Mouse (Mus musculus) heart, postnatal 0 days (tissue): ENCODE measurements around the gene Tpk1. TPM values are rescaled to one million over a fixed set of nuclear protein-coding genes. Genes with fewer than 3 reads are reported as not detected.
"Not testable (repeated sequence)": the region's sequence is repeated elsewhere in the genome, so short reads cannot be mapped to it uniquely, and the experiment has no call there.

Experiments
- ATAC-seq: fragments of 200-750 bp; cut with Nextera tagmentation; 2 replicates; pipeline ENCODE4 v1.8.0; 2017; ENCODE audit warnings: low read depth, moderate number of reproducible peaks, moderate library complexity; ENCODE audit not compliant: insufficient read depth
- DNase-seq: peaks from one replicate; pipeline ENCODE4 v3.0.0-alpha.2; 2016; ENCODE audit warnings: low spot score
- H3K27ac ChIP-seq: fragments of 300-500 bp; sonication (generic); 2 replicates; pipeline ENCODE4 v1.5.1; 2014; ENCODE audit warnings: low read depth, mild to moderate bottlenecking
- H3K27me3 ChIP-seq: fragments of 300-500 bp; sonication (generic); 2 replicates; pipeline ENCODE4 v1.6.1; 2014; ENCODE audit warnings: low read length, mixed read lengths; ENCODE audit not compliant: control insufficient read depth, insufficient read depth
- H3K36me3 ChIP-seq: fragments of 300-500 bp; sonication (generic); replicated peaks from 2 replicates; pipeline ENCODE4 v1.6.1; 2014; ENCODE audit warnings: low read length, mixed read lengths; ENCODE audit not compliant: control insufficient read depth, insufficient read depth
- H3K4me1 ChIP-seq: fragments of 300-500 bp; sonication (generic); 2 replicates; pipeline ENCODE4 v1.6.1; 2014; ENCODE audit warnings: antibody characterized with exemption; ENCODE audit not compliant: control insufficient read depth, insufficient read depth
- H3K4me2 ChIP-seq: fragments of 300-500 bp; sonication (generic); 2 replicates; pipeline ENCODE4 v1.6.1; 2014; ENCODE audit warnings: low read depth, mild to moderate bottlenecking, low read length, moderate library complexity
- H3K4me3 ChIP-seq: fragments of 300-500 bp; sonication (generic); 2 replicates; pipeline ENCODE4 v1.5.1; 2014; ENCODE audit warnings: low read depth, low read length
- H3K9ac ChIP-seq: fragments of 300-500 bp; sonication (generic); replicated peaks from 2 replicates; pipeline ENCODE4 v1.6.1; 2014; ENCODE audit warnings: low read depth, low read length, mixed read lengths
- H3K9me3 ChIP-seq: fragments of 300-500 bp; sonication (generic); replicated peaks from 2 replicates; pipeline ENCODE4 v1.6.1; 2016; ENCODE audit warnings: low read length; ENCODE audit not compliant: control insufficient read depth
- CTCF ChIP-seq: IDR thresholded peaks from 2 replicates; pipeline ENCODE4 v1.5.1; 2016; ENCODE audit warnings: antibody characterized with exemption, control low read depth, low read depth
- EP300 ChIP-seq: IDR thresholded peaks from 2 replicates; pipeline ENCODE4 v1.6.1; 2016; ENCODE audit warnings: antibody characterized with exemption, low read depth
- WGBS: fragments of 180-500 bp; shearing (Covaris S2); extraction: QIAGEN DNeasy Blood & Tissue Kit; methylation state at CpG from one replicate; pipeline ENCODE4 v1.1.7; 2014; 5-methylcytosine and 5-hydroxymethylcytosine counted together
- polyA plus RNA-seq: library from polyadenylated mRNA; unstranded; fragments of >200 nt; fragmentation: Nextera tagmentation; extraction: Ambion mirVana; gene quantifications from 2 replicates; pipeline ENCODE4 v1.2.1, GENCODE M21; 2015
- total RNA-seq: library from RNA; depleted of rRNA; stranded (reverse); fragments of >200 nt; gene quantifications from 2 replicates; pipeline ENCODE4 v1.2.3, GENCODE M21; 2014; ENCODE audit warnings: low replicate concordance

Gene Tpk1
- total and polyA plus RNA-seq, 2 experiments from 2014 or later = 2.8 to 6.3 TPM

- DNase-seq (no peak), ATAC-seq (no peak)
- no peak for TF ChIP-seq EP300
- no peak for TF ChIP-seq CTCF
- H3K4me3 ChIP-seq = no peak overlapping the region
- no peaks in the 10 kb centered on the region for H3K27me3 ChIP-seq
- H3K9me3 ChIP-seq = no peaks in the 10 kb centered on the region
- no peak overlapping the region for H3K9ac ChIP-seq
- no peak overlapping the region for H3K27ac ChIP-seq
- H3K4me2 ChIP-seq = no peak overlapping the region
- H3K36me3 ChIP-seq = no peaks in the 10 kb centered on the region
- no peaks in the 10 kb centered on the region for H3K4me1 ChIP-seq
Measured at GRCm38 (mm10) chr6:43518378-43518777, 147.7 kb downstream of the Tpk1 start.

GRCm38 (mm10) chr6:43517316-43517655, 148.8 kb downstream of the Tpk1 start:
- no peak overlapping the region for H3K4me2 ChIP-seq
- H3K27me3 ChIP-seq = no peaks in the 10 kb centered on the region
- WGBS = 76% methylated on average over 2 of the region's 2 CpGs
- no peak for DNase-seq
- H3K4me1 ChIP-seq = no peaks in the 10 kb centered on the region
- no peak for ATAC-seq
- no peak overlapping the region for H3K27ac ChIP-seq
- no peaks in the 10 kb centered on the region for H3K36me3 ChIP-seq
- no peak overlapping the region for H3K4me3 ChIP-seq
- H3K9me3 ChIP-seq = no peaks in the 10 kb centered on the region
- TF ChIP-seq EP300 (no peak), CTCF (no peak)
- no peak overlapping the region for H3K9ac ChIP-seq

GRCm38 (mm10) chr6:43516593-43517315, 149.3 kb downstream of the Tpk1 start:
- 91% methylated on average over 2 of the region's 2 CpGs for WGBS
- ATAC-seq (no peak), DNase-seq (no peak)
- TF ChIP-seq EP300 (no peak), CTCF (no peak)
- Histone ChIP-seq H3K27me3 (no peaks in the 10 kb centered on the region), H3K4me1 (no peaks in the 10 kb centered on the region), H3K9me3 (no peaks in the 10 kb centered on the region), H3K36me3 (no peaks in the 10 kb centered on the region), H3K4me3 (no peak overlapping the region), H3K27ac (no peak overlapping the region), H3K4me2 (no peak overlapping the region), H3K9ac (no peak overlapping the region)

- H3K27me3 ChIP-seq, ATAC-seq, H3K9ac ChIP-seq, H3K9me3 ChIP-seq, H3K4me3 ChIP-seq, H3K27ac ChIP-seq, DNase-seq, H3K36me3 ChIP-seq, H3K4me1 ChIP-seq, H3K4me2 ChIP-seq: not testable (repeated sequence)
- WGBS = 49% methylated on average over 2 of the region's 2 CpGs
Measured at GRCm38 (mm10) chr6:43506686-43507385, 159.2 kb downstream of the Tpk1 start.

- 78% methylated on average over 5 of the region's 5 CpGs for WGBS
- no peak for TF ChIP-seq EP300
- TF ChIP-seq CTCF = no peak
- Histone ChIP-seq H3K27me3 (no peaks in the 10 kb centered on the region), H3K4me1 (no peaks in the 10 kb centered on the region), H3K4me3 (no peak overlapping the region), H3K4me2 (no peak overlapping the region), H3K27ac (no peak overlapping the region), H3K36me3 (no peaks in the 10 kb centered on the region), H3K9ac (no peak overlapping the region), H3K9me3 (no peaks in the 10 kb centered on the region)
- no peak for DNase-seq
- ATAC-seq = no peak
Measured at GRCm38 (mm10) chr6:43504609-43505230, 161.4 kb downstream of the Tpk1 start.
